Mouse (Mus musculus) hindbrain, embryonic 14.5 days (tissue): ENCODE data around the gene Arhgef7. TPM values are rescaled to one million over a fixed set of nuclear protein-coding genes. Genes with fewer than 3 reads are reported as not detected.

Experiments
- ATAC-seq: fragments of 200-750 bp; cut with Nextera tagmentation; 2 replicates; pipeline ENCODE4 v1.8.0; 2017; ENCODE audit warnings: moderate number of reproducible peaks, mild to moderate bottlenecking, moderate TSS enrichment, moderate library complexity; ENCODE audit not compliant: low FRiP score
- DNase-seq: peaks from one replicate; pipeline ENCODE4 v3.0.0-alpha.2; 2015; ENCODE audit warnings: low spot score
- H3K27ac ChIP-seq: fragments of 300-500 bp; sonication (generic); 2 replicates; pipeline ENCODE4 v1.5.1; 2014; ENCODE audit warnings: mild to moderate bottlenecking, moderate library complexity
- H3K27me3 ChIP-seq: fragments of 300-500 bp; sonication (generic); 2 replicates; pipeline ENCODE4 v1.6.1; 2014; ENCODE audit warnings: mild to moderate bottlenecking, low read length, mixed read lengths; ENCODE audit not compliant: control insufficient read depth, insufficient read depth
- H3K36me3 ChIP-seq: fragments of 300-500 bp; sonication (generic); replicated peaks from 2 replicates; pipeline ENCODE4 v1.6.1; 2014; ENCODE audit not compliant: control insufficient read depth, insufficient read depth
- H3K4me1 ChIP-seq: fragments of 300-500 bp; sonication (generic); replicated peaks from 2 replicates; pipeline ENCODE4 v1.6.1; 2014; ENCODE audit warnings: antibody characterized with exemption, low read length, mixed read lengths; ENCODE audit not compliant: control insufficient read depth, insufficient read depth
- H3K4me2 ChIP-seq: fragments of 300-500 bp; sonication (generic); replicated peaks from 2 replicates; pipeline ENCODE4 v1.6.1; 2014; ENCODE audit warnings: mild to moderate bottlenecking, moderate library complexity
- H3K4me3 ChIP-seq: fragments of 300-500 bp; sonication (generic); replicated peaks from 2 replicates; pipeline ENCODE4 v1.5.1; 2014; ENCODE audit warnings: mild to moderate bottlenecking, low read length
- H3K9ac ChIP-seq: fragments of 300-500 bp; sonication (generic); 2 replicates; pipeline ENCODE4 v1.6.1; 2014
- H3K9me3 ChIP-seq: fragments of 300-500 bp; sonication (generic); 2 replicates; pipeline ENCODE4 v1.6.1; 2016; ENCODE audit warnings: low read length; ENCODE audit not compliant: control insufficient read depth
- WGBS: fragments of 180-500 bp; shearing (Covaris S2); extraction: QIAGEN DNeasy Blood & Tissue Kit; methylation state at CpG from one replicate; pipeline ENCODE4 v1.1.7; 2014; 5-methylcytosine and 5-hydroxymethylcytosine counted together
- polyA plus RNA-seq: library from polyadenylated mRNA; unstranded; fragments of >200 nt; fragmentation: Nextera tagmentation; extraction: Ambion mirVana; gene quantifications from 2 replicates; pipeline ENCODE4 v1.2.1, GENCODE M21; 2014

Arhgef7 gene
- polyA plus RNA-seq, 1 experiment from 2014 or later: 78.0 TPM

DNA sequence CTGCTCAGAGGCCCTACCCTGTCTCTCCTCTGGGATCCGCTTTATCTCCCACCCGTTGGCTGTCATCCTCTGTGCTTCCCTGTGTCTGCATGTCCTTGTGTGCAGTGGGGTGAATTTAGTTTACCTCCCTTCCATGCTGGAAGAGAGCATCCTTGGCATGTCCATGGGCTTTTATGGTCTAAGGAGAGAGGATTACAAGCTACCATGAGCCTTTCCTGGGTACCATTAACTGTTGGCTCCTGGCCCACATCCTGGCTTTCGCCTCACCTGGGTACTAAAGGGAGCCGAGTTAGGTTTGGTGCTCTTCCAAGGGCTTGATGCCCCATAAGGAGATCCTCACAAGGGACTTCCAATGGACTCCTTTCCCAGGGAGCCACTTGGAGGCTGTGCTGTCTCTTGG lies 53.1 kb downstream of the Arhgef7 start:
- 90% methylated on average over 4 of the region's 4 CpGs for WGBS

DNA sequence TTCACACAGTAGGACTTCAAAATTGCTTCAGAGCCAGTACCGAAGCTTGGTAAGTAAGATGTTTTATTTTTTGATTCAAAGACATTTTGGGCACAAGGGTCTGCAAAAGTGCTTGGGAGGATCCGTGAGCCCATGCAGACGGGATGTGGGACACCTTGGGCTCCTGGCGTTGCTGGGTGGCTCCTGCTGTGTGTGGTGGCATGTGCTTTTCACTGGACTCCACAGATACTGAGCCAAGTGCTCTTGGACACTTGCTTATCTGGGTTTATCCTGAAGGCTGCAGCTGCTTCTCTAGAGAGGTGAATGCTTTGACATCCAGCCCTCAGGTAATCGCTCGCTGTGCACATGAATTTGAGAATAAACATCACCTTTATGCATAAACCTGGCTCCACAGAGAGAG lies 55.1 kb downstream of the Arhgef7 start:
- no peak overlapping the region for H3K4me3 ChIP-seq
- no peak overlapping the region for H3K4me2 ChIP-seq
- no peaks in the 10 kb centered on the region for H3K9me3 ChIP-seq
- WGBS: 94% methylated on average over 6 of the region's 6 CpGs
- H3K27ac ChIP-seq: no peak overlapping the region
- H3K27me3 ChIP-seq: no peaks in the 10 kb centered on the region
- peaks cover 7% of the 10 kb centered on the region; the same call in 1 of the 2 replicates for H3K4me1 ChIP-seq
- no peak overlapping the region for H3K9ac ChIP-seq
- ATAC-seq (no peak), DNase-seq (no peak)
- H3K36me3 ChIP-seq: peaks cover 51% of the 10 kb centered on the region

More for the DNA sequence above, 53.1 kb downstream of the Arhgef7 start:
- H3K4me2 ChIP-seq: peak overlapping the region; percentile 16; the same call in 1 of the 2 replicates
- H3K4me1 ChIP-seq: peaks cover 11% of the 10 kb centered on the region; the same call in 1 of the 2 replicates
- H3K9me3 ChIP-seq: no peaks in the 10 kb centered on the region
- no peaks in the 10 kb centered on the region for H3K27me3 ChIP-seq
- ATAC-seq (no peak), DNase-seq (no peak)
- no peak overlapping the region for H3K27ac ChIP-seq
- peaks cover 38% of the 10 kb centered on the region for H3K36me3 ChIP-seq
- H3K9ac ChIP-seq: no peak overlapping the region
- no peak overlapping the region for H3K4me3 ChIP-seq

DNA sequence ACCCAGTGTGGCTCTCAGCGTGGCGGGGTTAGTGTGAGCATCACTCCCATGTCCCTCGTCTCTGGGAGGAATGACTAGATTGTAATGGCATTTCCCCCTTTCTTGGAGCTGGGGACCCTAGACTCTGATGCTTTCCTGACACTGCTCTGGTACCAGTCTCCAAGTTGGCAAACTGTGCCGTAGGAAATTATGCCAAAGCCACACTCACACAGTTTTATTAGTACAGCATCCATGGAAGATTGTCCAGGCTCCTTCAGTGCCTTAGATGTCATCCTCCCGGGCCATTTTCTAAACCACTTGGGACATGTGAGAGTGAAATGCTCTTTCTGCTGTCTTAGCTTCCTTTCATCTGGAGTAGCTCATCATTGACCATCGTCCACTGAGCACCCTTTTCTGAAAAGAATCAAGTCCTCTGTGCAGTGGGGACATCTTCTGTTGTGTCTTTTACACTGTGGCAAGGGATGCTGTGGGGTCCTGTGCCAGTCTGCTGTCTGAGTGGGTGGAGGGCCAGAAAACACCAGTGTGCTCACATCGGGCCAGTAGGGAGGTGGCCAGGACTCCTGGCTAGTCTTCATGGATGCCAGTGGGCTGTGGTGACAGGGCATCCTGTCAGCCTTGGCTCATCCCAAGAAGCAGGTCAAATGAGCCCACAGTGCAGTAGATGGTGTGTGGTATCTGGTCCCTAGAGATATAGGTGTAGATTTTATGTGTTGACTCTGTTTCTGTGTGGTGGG lies 56.5 kb downstream of the Arhgef7 start:
- H3K27ac ChIP-seq: no peak overlapping the region
- 91% methylated on average over 7 of the region's 7 CpGs for WGBS
- DNase-seq (no peak), ATAC-seq (no peak)
- H3K36me3 ChIP-seq: peaks cover 57% of the 10 kb centered on the region
- H3K4me3 ChIP-seq: no peak overlapping the region
- H3K27me3 ChIP-seq: no peaks in the 10 kb centered on the region
- H3K4me1 ChIP-seq: no peaks in the 10 kb centered on the region
- no peaks in the 10 kb centered on the region for H3K9me3 ChIP-seq
- no peak overlapping the region for H3K4me2 ChIP-seq
- H3K9ac ChIP-seq: no peak overlapping the region

DNA sequence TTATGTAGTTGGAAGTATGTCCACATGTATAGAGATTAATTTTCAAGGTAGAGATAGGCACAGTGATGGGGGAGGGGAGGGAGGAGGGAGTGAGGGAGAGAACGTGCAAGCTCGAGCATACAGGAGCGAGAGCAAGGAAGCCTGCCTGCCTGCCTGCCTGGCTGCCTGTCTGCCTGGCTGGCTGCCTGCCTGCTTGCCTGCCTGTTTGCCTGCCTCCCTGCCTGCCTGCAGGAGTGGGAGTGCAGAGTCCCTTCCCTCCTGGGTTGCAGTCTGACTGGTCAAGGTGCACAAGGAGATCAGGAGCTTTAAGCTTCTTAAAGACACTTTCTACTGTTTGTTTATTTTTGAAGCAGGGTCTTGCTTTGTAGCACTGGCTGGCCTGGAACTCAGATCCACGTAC lies 57.6 kb downstream of the Arhgef7 start:
- no peak for ATAC-seq
- 67% methylated on average over 4 of the region's 4 CpGs for WGBS
- Histone ChIP-seq H3K9ac (no peak overlapping the region), H3K9me3 (no peaks in the 10 kb centered on the region), H3K4me3 (no peak overlapping the region), H3K27me3 (no peaks in the 10 kb centered on the region), H3K36me3 (peaks cover 57% of the 10 kb centered on the region), H3K4me2 (no peak overlapping the region), H3K27ac (no peak overlapping the region), H3K4me1 (no peaks in the 10 kb centered on the region)
- DNase-seq: no peak

DNA sequence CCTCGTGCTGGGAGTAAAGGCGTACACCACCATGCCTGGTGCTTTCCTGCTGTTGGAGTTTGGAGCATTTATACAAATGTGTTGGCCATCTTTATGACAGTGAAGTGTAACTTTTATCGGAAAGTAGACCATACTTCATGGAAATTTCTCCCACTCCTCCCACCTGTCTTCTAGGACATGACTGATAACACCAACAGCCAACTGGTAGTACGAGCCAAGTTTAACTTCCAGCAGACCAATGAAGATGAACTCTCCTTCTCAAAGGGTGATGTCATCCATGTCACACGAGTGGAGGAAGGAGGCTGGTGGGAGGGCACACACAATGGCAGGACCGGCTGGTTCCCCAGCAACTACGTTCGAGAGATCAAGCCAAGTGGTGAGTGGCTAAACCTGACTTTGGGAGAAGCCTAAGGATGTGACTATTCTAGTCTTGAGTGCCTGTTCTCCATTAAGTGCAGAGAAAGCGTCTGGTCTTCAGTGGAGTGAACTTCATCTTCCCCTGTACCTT lies 58.1 kb downstream of the Arhgef7 start:
- Histone ChIP-seq H3K27ac (no peak overlapping the region), H3K9me3 (no peaks in the 10 kb centered on the region), H3K36me3 (peaks cover 57% of the 10 kb centered on the region), H3K9ac (no peak overlapping the region), H3K27me3 (no peaks in the 10 kb centered on the region), H3K4me2 (no peak overlapping the region), H3K4me3 (no peak overlapping the region), H3K4me1 (no peaks in the 10 kb centered on the region)
- DNase-seq (no peak), ATAC-seq (no peak)
- 82% methylated on average over 9 of the region's 9 CpGs for WGBS

DNA sequence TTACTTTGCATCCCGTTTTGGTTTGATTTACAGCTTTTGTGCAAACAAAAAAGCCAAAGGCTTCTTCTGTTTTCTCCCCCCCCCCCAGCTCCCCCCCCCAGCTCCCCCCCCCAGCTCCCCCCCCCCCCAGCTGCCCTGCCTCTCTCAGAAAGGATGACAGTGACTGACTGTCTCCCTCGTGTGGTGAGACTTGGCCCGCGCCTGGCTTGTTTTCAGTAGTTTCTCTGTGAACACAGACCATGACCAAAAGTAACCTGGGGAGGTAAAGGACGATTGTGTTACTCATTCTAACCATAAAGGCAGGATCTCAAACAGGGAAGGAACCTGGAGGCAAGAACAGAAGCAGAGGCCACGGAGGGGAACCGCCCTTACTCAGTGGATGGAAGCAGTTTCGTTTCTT lies 60.7 kb downstream of the Arhgef7 start:
- H3K36me3 ChIP-seq: peaks cover 53% of the 10 kb centered on the region
- no peak for ATAC-seq

DNA sequence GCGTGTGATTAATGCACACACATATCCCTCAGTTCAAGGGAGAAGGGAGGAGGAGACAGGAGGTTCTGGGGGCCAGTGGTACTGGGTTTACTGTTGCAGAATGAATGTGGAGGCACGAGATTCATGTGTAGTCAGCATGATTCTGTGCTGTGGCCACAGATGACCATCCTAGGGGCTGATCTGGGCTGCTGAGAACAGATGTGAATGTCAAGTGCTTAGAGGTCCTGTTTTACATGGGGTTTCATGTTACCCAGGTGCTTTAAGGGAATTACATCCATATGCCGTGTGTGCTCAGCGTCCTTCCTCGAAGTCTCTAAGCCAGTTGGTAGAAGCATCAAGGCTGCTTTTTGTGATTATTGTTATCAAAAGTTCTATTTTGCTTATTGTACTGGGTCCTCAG lies 61.6 kb downstream of the Arhgef7 start:
- ATAC-seq (no peak), DNase-seq (no peak)
- 93% methylated on average over 5 of the region's 5 CpGs for WGBS
- H3K36me3 ChIP-seq: peaks cover 46% of the 10 kb centered on the region
- no peak overlapping the region for H3K4me3 ChIP-seq
- H3K27me3 ChIP-seq: no peaks in the 10 kb centered on the region
- no peaks in the 10 kb centered on the region for H3K4me1 ChIP-seq
- H3K27ac ChIP-seq: no peak overlapping the region
- H3K9ac ChIP-seq: no peak overlapping the region
- no peak overlapping the region for H3K4me2 ChIP-seq
- H3K9me3 ChIP-seq: no peaks in the 10 kb centered on the region

More for the DNA sequence above, 60.7 kb downstream of the Arhgef7 start:
- Histone ChIP-seq H3K9me3 (no peaks in the 10 kb centered on the region), H3K27ac (no peak overlapping the region), H3K4me3 (no peak overlapping the region), H3K9ac (no peak overlapping the region), H3K4me2 (no peak overlapping the region), H3K27me3 (no peaks in the 10 kb centered on the region), H3K4me1 (no peaks in the 10 kb centered on the region)
- 56% methylated on average over 8 of the region's 8 CpGs for WGBS
- no peak for DNase-seq

DNA sequence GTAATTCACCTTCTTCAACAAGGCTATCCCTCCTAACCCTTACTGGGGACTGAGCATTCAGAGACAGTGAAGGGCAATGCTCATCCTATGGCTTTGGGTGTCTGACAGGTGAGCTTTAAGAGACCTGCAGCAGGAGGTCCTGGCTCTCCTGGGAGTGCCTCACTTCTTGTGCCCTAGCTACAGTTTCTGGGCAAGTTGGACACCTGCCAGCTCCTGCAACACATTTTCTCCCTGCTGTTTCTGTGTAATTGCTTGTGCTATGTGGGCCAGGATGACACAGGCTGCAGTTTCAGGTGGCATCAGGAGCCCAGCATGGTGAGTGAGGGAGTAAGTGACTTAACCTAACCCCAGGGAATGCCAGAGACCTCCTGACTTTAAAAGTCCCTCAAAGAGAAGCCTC lies 67.4 kb downstream of the Arhgef7 start:
- no peaks in the 10 kb centered on the region; the same call in 1 of the 2 replicates for H3K4me1 ChIP-seq
- H3K4me2 ChIP-seq: no peak overlapping the region
- H3K4me3 ChIP-seq: no peak overlapping the region
- no peak for DNase-seq
- H3K36me3 ChIP-seq: peaks cover 25% of the 10 kb centered on the region
- H3K27ac ChIP-seq: no peak overlapping the region
- ATAC-seq: no peak
- no peak overlapping the region for H3K9ac ChIP-seq
- H3K9me3 ChIP-seq: no peaks in the 10 kb centered on the region
- H3K27me3 ChIP-seq: no peaks in the 10 kb centered on the region

DNA sequence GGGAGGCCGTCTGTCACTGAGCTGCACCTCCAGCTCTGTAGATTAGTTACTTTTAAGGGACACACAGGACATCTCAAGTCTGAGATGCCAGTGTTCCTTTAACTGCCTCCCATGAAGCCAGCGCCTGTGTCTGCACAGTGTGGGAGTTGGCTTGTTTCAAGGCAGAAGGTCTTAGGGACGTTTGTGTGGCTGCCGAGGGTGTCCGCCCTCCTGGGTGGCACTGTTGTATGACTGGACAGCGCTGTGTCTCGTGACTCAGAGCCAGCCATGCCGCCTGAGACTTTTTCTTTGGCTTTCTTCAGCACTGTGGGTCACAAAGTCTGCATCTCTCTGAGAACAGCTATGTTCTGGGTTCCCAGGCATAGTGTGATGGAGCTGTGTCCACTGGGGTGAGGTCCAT lies 69.6 kb downstream of the Arhgef7 start:
- H3K4me2 ChIP-seq: no peak overlapping the region
- 80% methylated on average over 8 of the region's 8 CpGs for WGBS
- no peak overlapping the region for H3K4me3 ChIP-seq
- DNase-seq: no peak
- H3K9ac ChIP-seq: no peak overlapping the region
- no peaks in the 10 kb centered on the region for H3K27me3 ChIP-seq
- no peak overlapping the region for H3K27ac ChIP-seq
- no peaks in the 10 kb centered on the region for H3K9me3 ChIP-seq
- ATAC-seq: peak; percentile 42; the same call in 1 of the 2 replicates
- H3K4me1 ChIP-seq: no peaks in the 10 kb centered on the region; the same call in 1 of the 2 replicates
- H3K36me3 ChIP-seq: peaks cover 33% of the 10 kb centered on the region
